Mouse (Mus musculus): Measurements from ENCODE around the gene Zfp280b.
"Not testable (repeated sequence)": the region's sequence is repeated elsewhere in the genome, so short reads cannot be mapped to it uniquely, and the experiment has no call there.

The Zfp280b gene

DNA sequence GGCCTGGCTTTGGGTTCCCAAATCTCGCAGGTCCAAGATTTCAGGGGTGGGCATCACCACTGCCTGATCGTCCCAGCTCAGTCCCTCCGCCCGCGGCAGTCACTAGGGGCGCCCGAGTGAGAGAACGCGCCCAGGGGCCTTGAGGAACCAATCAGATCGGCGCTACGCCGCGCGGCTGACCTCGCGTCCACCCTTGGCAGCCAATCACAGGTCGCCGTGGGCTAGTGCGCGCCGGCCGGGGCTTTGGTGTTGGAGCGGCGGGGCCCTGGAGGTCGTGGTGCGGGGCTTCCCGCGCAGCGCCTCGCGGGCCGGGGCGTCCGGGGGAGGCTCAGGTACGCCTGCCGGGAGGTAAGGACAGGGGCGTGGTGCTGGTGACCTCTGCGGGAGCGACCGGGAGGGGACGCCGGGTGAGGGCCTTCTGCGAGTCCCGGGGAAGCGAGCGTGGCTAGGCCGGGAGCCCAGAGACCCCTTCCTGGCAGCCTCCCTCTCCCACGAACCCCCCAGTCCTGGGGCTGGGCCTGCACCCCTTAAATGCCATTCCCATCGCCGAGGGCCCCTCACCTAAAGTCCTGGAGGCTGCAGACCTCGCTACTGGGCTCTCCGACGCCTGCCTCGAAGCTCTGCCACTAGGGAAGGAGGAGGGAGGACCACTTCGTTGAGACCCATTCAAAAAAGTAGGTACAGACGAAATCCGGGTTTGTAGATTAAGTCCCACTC is at the start of gene Zfp280b:
TSS of gene Zfp280b (plus strand) at position 249 of the 717 bp plus-strand sequence.
- DNase-seq (ENCODE audit: low spot score), result peak; percentile 90

DNA sequence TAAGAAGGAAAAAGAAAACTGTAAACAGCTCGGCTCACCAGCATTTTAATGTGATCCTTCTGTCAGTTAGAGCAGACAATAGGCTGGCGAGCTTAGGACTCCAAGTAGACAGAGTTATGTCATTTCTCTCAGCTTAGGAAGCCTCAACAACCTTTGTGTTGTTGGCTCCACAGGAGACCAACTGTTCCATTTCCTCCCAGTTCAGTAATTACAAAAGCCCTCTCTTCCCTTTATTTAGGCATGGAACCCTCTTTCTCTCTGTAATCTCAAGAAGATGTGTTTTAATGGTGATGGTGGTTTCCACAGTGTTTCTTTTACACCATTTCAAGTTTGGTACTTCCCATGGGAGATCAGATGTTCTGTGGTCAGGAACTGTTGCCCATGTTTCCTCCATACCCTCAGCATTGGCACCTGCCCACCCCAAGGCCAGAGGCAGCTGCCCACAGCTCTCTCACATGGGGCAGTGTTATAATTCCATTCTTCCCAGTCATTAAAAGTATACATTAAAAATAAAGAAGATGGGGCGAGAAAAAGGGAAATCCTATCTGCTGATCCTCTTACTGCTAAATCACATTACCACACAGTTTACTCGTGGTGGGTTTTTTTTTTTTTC is 41.9 kb upstream of the Zfp280b start:
- no peak for DNase-seq (ENCODE audit: low spot score)

DNA sequence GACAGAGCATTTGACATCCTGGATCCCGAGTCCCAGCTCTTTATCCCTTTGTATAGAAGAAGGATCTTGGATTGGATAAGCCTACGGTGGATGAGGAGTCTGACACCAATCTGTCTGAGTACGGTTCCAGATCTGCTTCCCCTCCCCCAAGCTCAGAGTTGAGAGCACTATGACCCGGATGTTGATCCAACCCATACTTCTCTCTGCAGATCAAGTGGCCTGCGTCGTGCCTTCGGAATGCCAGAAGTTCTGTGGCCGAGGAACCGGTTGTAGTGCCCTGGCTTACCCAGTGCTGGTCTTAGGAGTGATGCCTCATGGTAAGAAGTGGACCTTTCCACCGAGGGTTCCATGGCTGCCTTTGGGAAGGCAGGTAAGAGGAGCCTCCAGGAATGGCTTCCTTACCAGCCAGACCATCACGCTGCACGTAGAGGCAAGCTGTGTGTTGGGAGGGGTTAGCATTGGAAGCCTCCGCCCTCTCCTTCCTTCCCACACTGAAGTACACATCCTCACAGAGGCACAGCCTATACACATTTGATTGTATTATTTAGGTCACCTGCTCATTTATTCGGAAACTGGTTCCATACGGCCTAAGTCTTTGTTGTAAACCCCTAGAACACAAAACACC is 38.7 kb upstream of the Zfp280b start:
- DNase-seq (ENCODE audit: low spot score), result no peak

- not testable (repeated sequence) for DNase-seq (ENCODE audit: low spot score)
These were observed 37.8 kb upstream of the Zfp280b start for GRCm38 (mm10) chr10:75994531-75995210.

GRCm38 (mm10) chr10:75995463-75995862 is 37.0 kb upstream of the Zfp280b start:
- DNase-seq (ENCODE audit: low spot score), result no peak

- no peak for DNase-seq (ENCODE audit: low spot score)
These were observed 36.1 kb upstream of the Zfp280b start for GRCm38 (mm10) chr10:75996315-75996714.

DNA sequence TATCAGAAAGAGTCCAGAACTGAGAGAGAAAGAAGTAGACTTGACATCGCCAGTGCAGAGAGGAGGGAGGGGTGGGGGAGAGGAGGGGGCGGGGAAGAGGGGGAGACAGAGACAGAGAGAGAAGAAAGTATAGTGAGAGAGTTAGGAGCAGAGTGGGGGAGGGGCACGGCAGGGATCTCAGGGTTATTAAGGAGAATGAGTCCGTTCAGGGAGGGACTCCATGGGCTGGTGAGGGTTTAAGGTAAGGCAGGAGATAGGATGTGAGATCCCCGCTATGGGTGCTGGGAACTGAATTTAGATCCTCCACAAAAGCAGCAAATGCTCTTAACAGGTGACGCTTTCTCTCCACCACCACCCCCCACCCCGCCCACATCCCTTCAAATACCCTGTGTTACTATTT is 31.3 kb upstream of the Zfp280b start:
- DNase-seq (ENCODE audit: low spot score), result no peak

GRCm38 (mm10) chr10:76002101-76002521 is 30.3 kb upstream of the Zfp280b start:
- peak; percentile 3 for DNase-seq (ENCODE audit: low spot score)

- DNase-seq (ENCODE audit: low spot score), result no peak
These were observed 29.8 kb upstream of the Zfp280b start for GRCm38 (mm10) chr10:76002615-76003014.

GRCm38 (mm10) chr10:76003221-76003620 is 29.2 kb upstream of the Zfp280b start:
- DNase-seq (ENCODE audit: low spot score), result no peak

GRCm38 (mm10) chr10:76006385-76006784 is 26.1 kb upstream of the Zfp280b start:
- DNase-seq (ENCODE audit: low spot score), result no peak

DNA sequence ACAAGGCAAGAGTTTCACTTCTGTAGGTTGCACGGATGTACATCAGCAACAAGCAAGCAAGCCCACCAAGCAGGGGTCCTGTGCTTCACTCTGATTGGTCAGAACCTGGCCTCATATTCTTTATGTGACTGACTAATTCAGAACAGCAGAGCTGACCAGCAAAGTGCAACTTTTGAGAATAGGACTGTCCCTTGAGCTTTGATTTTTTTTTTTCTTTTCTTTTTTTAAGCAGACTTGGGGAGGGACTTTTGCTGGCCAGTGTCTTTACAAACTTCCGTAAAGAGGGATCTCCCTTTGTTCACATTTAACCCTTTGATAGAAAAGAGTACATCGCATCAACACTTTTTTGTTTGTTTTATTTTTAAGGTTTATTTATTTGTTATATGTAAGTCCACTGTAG is 22.6 kb upstream of the Zfp280b start:
- no peak for DNase-seq (ENCODE audit: low spot score)

DNA sequence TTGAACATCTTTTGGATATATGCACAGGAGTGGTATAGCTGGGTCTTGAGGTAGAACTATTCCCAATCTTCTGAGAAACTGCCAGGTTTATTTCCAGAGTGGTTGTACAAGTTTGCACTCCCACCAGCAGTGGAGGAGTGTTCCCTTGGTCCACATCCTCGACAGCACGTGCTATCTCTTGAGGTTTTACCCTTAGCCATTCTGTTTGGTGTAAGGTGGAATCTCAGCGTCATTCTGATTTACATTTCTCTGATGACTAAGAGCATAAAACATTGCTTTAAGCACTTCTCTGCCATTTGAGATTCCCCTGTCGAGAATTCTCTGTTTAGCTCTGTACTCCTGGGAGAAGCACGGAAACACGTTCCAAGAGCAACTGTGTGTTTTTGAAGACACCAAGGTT is 19.5 kb upstream of the Zfp280b start:
- DNase-seq (ENCODE audit: low spot score), result no peak

- DNase-seq (ENCODE audit: low spot score), result no peak
These were observed 15.6 kb upstream of the Zfp280b start for GRCm38 (mm10) chr10:76016886-76017285.

GRCm38 (mm10) chr10:76021728-76022127 is 10.7 kb upstream of the Zfp280b start:
- DNase-seq (ENCODE audit: low spot score), result no peak

- no peak for DNase-seq (ENCODE audit: low spot score)
These were observed 8.5 kb upstream of the Zfp280b start for GRCm38 (mm10) chr10:76023921-76024320.

GRCm38 (mm10) chr10:76025470-76026190 is 6.8 kb upstream of the Zfp280b start:
- no peak for DNase-seq (ENCODE audit: low spot score)

DNA sequence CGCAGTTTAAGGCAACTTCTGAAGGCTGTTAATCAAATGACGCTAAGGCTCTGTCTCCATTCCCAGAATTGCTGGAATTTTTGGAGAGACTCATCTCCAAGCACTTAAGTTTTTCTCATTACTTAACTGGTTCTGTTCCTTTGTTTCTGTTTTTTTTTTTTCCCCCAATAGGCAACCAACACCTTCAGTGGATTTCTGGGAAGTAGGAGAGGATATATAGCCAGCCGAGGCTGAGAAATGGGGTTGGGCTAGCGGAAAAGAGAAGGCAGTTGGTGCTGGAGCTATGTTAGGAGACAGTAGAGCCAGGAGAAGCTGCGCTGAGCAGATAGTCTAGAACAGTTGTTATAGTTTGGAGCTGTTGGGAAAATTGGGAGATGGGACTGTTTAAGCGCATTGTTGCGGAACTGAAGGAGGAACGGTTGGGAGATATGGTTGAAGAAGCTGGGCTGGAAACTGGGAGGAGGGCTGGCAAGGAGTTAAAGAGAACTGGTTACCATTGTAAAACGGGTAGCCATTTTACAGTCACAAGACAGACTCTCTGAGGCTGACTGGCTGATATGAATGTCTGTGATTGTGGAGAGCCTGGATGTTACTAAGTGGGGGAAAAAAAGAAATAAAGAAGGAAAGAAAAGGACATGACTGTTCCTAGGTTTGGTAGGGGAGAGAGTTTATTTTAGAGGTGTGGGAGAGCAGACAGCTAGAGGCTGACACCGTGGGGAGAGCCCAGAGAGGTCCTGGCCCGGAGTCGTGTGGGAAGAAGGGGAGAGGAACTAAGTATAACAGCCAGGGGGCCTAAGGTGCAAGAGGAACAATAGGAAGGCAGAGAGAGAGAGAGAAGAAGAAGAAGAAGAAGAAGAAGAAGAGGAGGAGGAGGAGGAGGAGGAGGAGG is 5.1 kb upstream of the Zfp280b start:
- no peak for DNase-seq (ENCODE audit: low spot score)

DNA sequence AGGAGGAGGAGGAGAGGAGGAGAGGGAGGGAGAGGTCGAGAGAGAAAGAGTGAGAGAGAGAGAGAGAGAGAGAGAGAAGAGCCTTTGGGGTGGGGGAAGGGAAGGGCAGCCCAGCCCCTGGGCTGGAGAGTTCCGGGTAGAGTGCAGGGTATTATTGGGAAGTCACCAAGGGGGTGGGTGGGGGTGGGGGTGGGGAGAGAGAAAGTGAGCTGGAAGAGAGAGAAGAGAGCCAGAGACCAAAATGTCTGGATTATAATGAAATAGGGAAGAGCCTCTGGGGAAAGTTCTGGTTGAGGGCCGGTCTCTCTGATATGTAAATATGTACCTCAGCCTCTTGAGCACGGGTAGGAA is 4.5 kb upstream of the Zfp280b start:
- DNase-seq (ENCODE audit: low spot score), result no peak

GRCm38 (mm10) chr10:76028396-76028795 is 4.1 kb upstream of the Zfp280b start:
- no peak for DNase-seq (ENCODE audit: low spot score)

GRCm38 (mm10) chr10:76029276-76029675 is 3.2 kb upstream of the Zfp280b start:
- DNase-seq (ENCODE audit: low spot score), result no peak
